Mouse (Mus musculus): Measurements from ENCODE around the gene Ugt1a8.
A peak's percentile ranks its signal among the peaks of the same experiment; 100 is the strongest.
"Not testable (repeated sequence)": the region's sequence is repeated elsewhere in the genome, so short reads cannot be mapped to it uniquely, and the experiment has no call there.

The Ugt1a8 gene

GRCm38 (mm10) chr1:88195687-88196086 is 108.1 kb downstream of the Ugt1a8 start:
- DNase-seq, result no peak

GRCm38 (mm10) chr1:88197443-88197842 is 109.8 kb downstream of the Ugt1a8 start:
- DNase-seq, result no peak

- DNase-seq, result peak; percentile 68
Measured at GRCm38 (mm10) chr1:88199996-88200395, 112.4 kb downstream of the Ugt1a8 start.

- no peak for DNase-seq
Measured at GRCm38 (mm10) chr1:88200456-88200855, 112.8 kb downstream of the Ugt1a8 start, which contains the start of gene Ugt1a2. Gene Ugt1a2 (plus strand): TSS chr1:88200601.

GRCm38 (mm10) chr1:88205294-88205922 is 117.8 kb downstream of the Ugt1a8 start, which contains the start of gene Dnajb3:
Gene Dnajb3 (minus strand): TSS chr1:88205782.
- DNase-seq, result peak; percentile 90

GRCm38 (mm10) chr1:88206843-88207479 is 119.3 kb downstream of the Ugt1a8 start:
- no peak for DNase-seq

- no peak for DNase-seq
Measured at GRCm38 (mm10) chr1:88211812-88212211, 124.2 kb downstream of the Ugt1a8 start, which contains the start of gene Ugt1a1. Gene Ugt1a1 (plus strand): TSS chr1:88211959.

- no peak for DNase-seq
Measured at GRCm38 (mm10) chr1:88212341-88213045, 124.9 kb downstream of the Ugt1a8 start.

- no peak for DNase-seq
Measured at GRCm38 (mm10) chr1:88213061-88213460, 125.4 kb downstream of the Ugt1a8 start.

GRCm38 (mm10) chr1:88213766-88214461 is 126.3 kb downstream of the Ugt1a8 start:
- DNase-seq, result no peak

GRCm38 (mm10) chr1:88214462-88214952 is 126.9 kb downstream of the Ugt1a8 start:
- no peak for DNase-seq

GRCm38 (mm10) chr1:88215466-88216380 is 128.1 kb downstream of the Ugt1a8 start:
- DNase-seq, result no peak

- no peak for DNase-seq
Measured at GRCm38 (mm10) chr1:88216551-88216950, 128.9 kb downstream of the Ugt1a8 start.

- no peak for DNase-seq
Measured at GRCm38 (mm10) chr1:88217144-88217543, 129.5 kb downstream of the Ugt1a8 start.

- DNase-seq, result no peak
Measured at GRCm38 (mm10) chr1:88217576-88217975, 130.0 kb downstream of the Ugt1a8 start.

GRCm38 (mm10) chr1:88218051-88218450 is 130.4 kb downstream of the Ugt1a8 start:
- no peak for DNase-seq

GRCm38 (mm10) chr1:88218591-88218990 is 131.0 kb downstream of the Ugt1a8 start:
- DNase-seq, result no peak

- no peak for DNase-seq
Measured at GRCm38 (mm10) chr1:88219054-88219453, 131.4 kb downstream of the Ugt1a8 start.

GRCm38 (mm10) chr1:88220336-88220735 is 132.7 kb downstream of the Ugt1a8 start:
- DNase-seq, result no peak

GRCm38 (mm10) chr1:88222216-88222615 is 134.6 kb downstream of the Ugt1a8 start:
- DNase-seq, result no peak

GRCm38 (mm10) chr1:88223011-88223515 is 135.4 kb downstream of the Ugt1a8 start:
- not testable (repeated sequence) for DNase-seq

- no peak for DNase-seq
Measured at GRCm38 (mm10) chr1:88223591-88223990, 136.0 kb downstream of the Ugt1a8 start.

Data from cerebellum, adult 9-11 months (tissue).